Mouse (Mus musculus) hindbrain, embryonic 14.5 days (tissue): ENCODE measurements at regions not wholly inside any gene's neighbourhood (a gene's known extent, or its start where the extent isn't known, plus 50 kb on each side); places are given as distances from the start of the nearest gene placed in this dataset.

ENCODE experiments used
- ATAC-seq: fragments of 200-750 bp; cut with Nextera tagmentation; 2 replicates; pipeline ENCODE4 v1.8.0; 2017; ENCODE audit warnings: moderate number of reproducible peaks, mild to moderate bottlenecking, moderate TSS enrichment, moderate library complexity; ENCODE audit not compliant: low FRiP score
- DNase-seq: peaks from one replicate; pipeline ENCODE4 v3.0.0-alpha.2; 2015; ENCODE audit warnings: low spot score
- H3K27ac ChIP-seq: fragments of 300-500 bp; sonication (generic); 2 replicates; pipeline ENCODE4 v1.5.1; 2014; ENCODE audit warnings: mild to moderate bottlenecking, moderate library complexity
- H3K27me3 ChIP-seq: fragments of 300-500 bp; sonication (generic); 2 replicates; pipeline ENCODE4 v1.6.1; 2014; ENCODE audit warnings: mild to moderate bottlenecking, low read length, mixed read lengths; ENCODE audit not compliant: control insufficient read depth, insufficient read depth
- H3K36me3 ChIP-seq: fragments of 300-500 bp; sonication (generic); replicated peaks from 2 replicates; pipeline ENCODE4 v1.6.1; 2014; ENCODE audit not compliant: control insufficient read depth, insufficient read depth
- H3K4me1 ChIP-seq: fragments of 300-500 bp; sonication (generic); replicated peaks from 2 replicates; pipeline ENCODE4 v1.6.1; 2014; ENCODE audit warnings: antibody characterized with exemption, low read length, mixed read lengths; ENCODE audit not compliant: control insufficient read depth, insufficient read depth
- H3K4me2 ChIP-seq: fragments of 300-500 bp; sonication (generic); replicated peaks from 2 replicates; pipeline ENCODE4 v1.6.1; 2014; ENCODE audit warnings: mild to moderate bottlenecking, moderate library complexity
- H3K4me3 ChIP-seq: fragments of 300-500 bp; sonication (generic); replicated peaks from 2 replicates; pipeline ENCODE4 v1.5.1; 2014; ENCODE audit warnings: mild to moderate bottlenecking, low read length
- H3K9ac ChIP-seq: fragments of 300-500 bp; sonication (generic); 2 replicates; pipeline ENCODE4 v1.6.1; 2014
- H3K9me3 ChIP-seq: fragments of 300-500 bp; sonication (generic); 2 replicates; pipeline ENCODE4 v1.6.1; 2016; ENCODE audit warnings: low read length; ENCODE audit not compliant: control insufficient read depth
- WGBS: fragments of 180-500 bp; shearing (Covaris S2); extraction: QIAGEN DNeasy Blood & Tissue Kit; methylation state at CpG from one replicate; pipeline ENCODE4 v1.1.7; 2014; 5-methylcytosine and 5-hydroxymethylcytosine counted together

GRCm38 (mm10) chr3:63582717-63583696 is 99.3 kb upstream of the Gm34302 start:
- Histone ChIP-seq H3K4me2 (0 out of 2 replicates have a peak overlapping the region, but pooled peaks have one; percentile 15), H3K27ac (peak overlapping the region; percentile 32; the same call in 1 of the 2 replicates)

GRCm38 (mm10) chr3:63582180-63582579 is 98.5 kb upstream of the Gm34302 start:
- Histone ChIP-seq H3K9me3 (no peaks in the 10 kb centered on the region), H3K27ac (no peak overlapping the region), H3K4me2 (no peak overlapping the region), H3K4me3 (no peak overlapping the region), H3K4me1 (0 out of 2 replicates have a peak, but pooled peaks cover 6% of the 10 kb centered on the region), H3K27me3 (no peaks in the 10 kb centered on the region), H3K36me3 (no peaks in the 10 kb centered on the region), H3K9ac (no peak overlapping the region)
- ATAC-seq (no peak), DNase-seq (no peak)
- 64% methylated on average over 6 of the region's 6 CpGs for WGBS

More at GRCm38 (mm10) chr3:63582717-63583696, 99.3 kb upstream of the Gm34302 start:
- peak; percentile 65 for ATAC-seq
- H3K4me3 ChIP-seq, result no peak overlapping the region
- DNase-seq, result peak; percentile 31
- no peaks in the 10 kb centered on the region for H3K27me3 ChIP-seq
- 0 out of 2 replicates have a peak, but pooled peaks cover 6% of the 10 kb centered on the region for H3K4me1 ChIP-seq
- no peaks in the 10 kb centered on the region for H3K36me3 ChIP-seq
- H3K9ac ChIP-seq, result no peak overlapping the region
- 58% methylated on average over 15 of the region's 15 CpGs for WGBS
- H3K9me3 ChIP-seq, result no peaks in the 10 kb centered on the region

- Histone ChIP-seq H3K4me1 (no peaks in the 10 kb centered on the region), H3K9ac (no peak overlapping the region), H3K9me3 (no peaks in the 10 kb centered on the region), H3K27me3 (no peaks in the 10 kb centered on the region), H3K4me2 (no peak overlapping the region), H3K36me3 (no peaks in the 10 kb centered on the region), H3K27ac (no peak overlapping the region), H3K4me3 (no peak overlapping the region)
- DNase-seq (peak; percentile 88), ATAC-seq (peak; percentile 86)
- 48% methylated on average over 7 of the region's 7 CpGs for WGBS
Measured at GRCm38 (mm10) chr3:63570607-63571353, 87.1 kb upstream of the Gm34302 start.

- Histone ChIP-seq H3K9ac (no peak overlapping the region), H3K9me3 (no peaks in the 10 kb centered on the region), H3K4me1 (no peaks in the 10 kb centered on the region), H3K36me3 (no peaks in the 10 kb centered on the region), H3K4me2 (no peak overlapping the region), H3K27me3 (no peaks in the 10 kb centered on the region), H3K27ac (no peak overlapping the region), H3K4me3 (no peak overlapping the region)
- 100% methylated on average over 1 of the region's 1 CpGs for WGBS
- DNase-seq, result no peak
- ATAC-seq, result no peak
Measured at GRCm38 (mm10) chr3:63570082-63570481, 86.4 kb upstream of the Gm34302 start.

DNA sequence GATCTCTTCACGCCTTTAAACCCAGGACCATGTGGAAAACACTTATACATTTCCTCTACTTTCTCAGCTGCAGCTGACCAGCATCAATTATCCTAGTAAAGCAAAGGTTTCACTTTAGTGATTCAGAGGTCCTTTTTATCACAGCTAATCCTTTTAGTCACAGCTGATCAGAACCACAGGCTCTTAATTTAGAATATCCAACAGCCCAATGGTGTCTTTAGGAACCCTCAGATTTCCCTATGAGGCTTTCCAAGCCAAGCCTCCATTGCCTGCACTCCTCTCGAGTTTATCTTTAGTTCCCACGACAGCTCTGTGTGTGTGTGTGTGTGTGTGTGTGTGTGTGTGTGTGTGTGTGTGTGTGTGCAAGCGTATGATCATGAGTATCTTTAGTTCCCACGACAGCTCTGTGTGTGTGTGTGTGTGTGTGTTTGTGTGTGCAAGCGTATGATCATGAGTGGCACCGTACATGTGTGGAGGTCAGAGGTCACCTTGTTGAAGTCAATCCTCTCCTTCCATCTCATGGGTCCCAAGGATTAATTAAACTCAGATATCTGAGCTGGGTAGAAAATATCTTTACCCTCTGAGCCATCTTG is 85.4 kb upstream of the Gm34302 start:
- ATAC-seq (no peak), DNase-seq (no peak)
- H3K36me3 ChIP-seq, result no peaks in the 10 kb centered on the region
- no peak overlapping the region for H3K9ac ChIP-seq
- no peak overlapping the region for H3K4me3 ChIP-seq
- H3K27me3 ChIP-seq, result no peaks in the 10 kb centered on the region
- 66% methylated on average over 7 of the region's 7 CpGs for WGBS
- H3K4me2 ChIP-seq, result no peak overlapping the region
- H3K9me3 ChIP-seq, result no peaks in the 10 kb centered on the region
- H3K27ac ChIP-seq, result no peak overlapping the region
- no peaks in the 10 kb centered on the region for H3K4me1 ChIP-seq

- Histone ChIP-seq H3K4me1 (no peaks in the 10 kb centered on the region), H3K27me3 (no peaks in the 10 kb centered on the region), H3K9ac (no peak overlapping the region), H3K9me3 (no peaks in the 10 kb centered on the region), H3K4me2 (no peak overlapping the region), H3K27ac (no peak overlapping the region), H3K36me3 (no peaks in the 10 kb centered on the region), H3K4me3 (no peak overlapping the region)
- DNase-seq (no peak), ATAC-seq (no peak)
- WGBS, result 91% methylated on average over 3 of the region's 3 CpGs
Measured at GRCm38 (mm10) chr3:63567726-63568125, 84.0 kb upstream of the Gm34302 start.

DNA sequence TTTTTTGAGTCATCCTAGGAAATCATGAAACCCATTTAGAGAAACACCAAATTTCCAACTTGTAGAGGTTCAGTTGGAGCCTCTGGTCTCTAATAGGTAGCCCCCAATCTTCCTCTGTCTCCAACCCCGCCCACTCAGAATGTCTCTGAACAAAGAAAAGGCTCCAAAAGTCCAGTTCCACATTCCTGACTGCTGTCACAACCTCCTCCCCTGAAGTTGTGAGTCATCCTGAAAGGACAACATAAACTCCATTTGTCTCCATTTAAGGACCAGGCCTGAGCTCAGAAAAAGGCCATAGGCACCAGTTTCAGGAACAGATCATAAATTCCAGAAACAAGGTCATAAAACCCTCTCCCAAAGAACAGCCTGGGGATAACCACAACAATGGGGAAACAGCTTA is 79.4 kb upstream of the Gm34302 start:
- no peak overlapping the region for H3K9ac ChIP-seq
- H3K4me1 ChIP-seq, result no peaks in the 10 kb centered on the region
- H3K9me3 ChIP-seq, result no peaks in the 10 kb centered on the region
- H3K4me2 ChIP-seq, result no peak overlapping the region
- H3K36me3 ChIP-seq, result no peaks in the 10 kb centered on the region
- H3K27ac ChIP-seq, result no peak overlapping the region
- ATAC-seq, result no peak
- no peaks in the 10 kb centered on the region for H3K27me3 ChIP-seq
- 69% methylated on average over 1 of the region's 1 CpGs for WGBS
- no peak for DNase-seq
- H3K4me3 ChIP-seq, result no peak overlapping the region

DNA sequence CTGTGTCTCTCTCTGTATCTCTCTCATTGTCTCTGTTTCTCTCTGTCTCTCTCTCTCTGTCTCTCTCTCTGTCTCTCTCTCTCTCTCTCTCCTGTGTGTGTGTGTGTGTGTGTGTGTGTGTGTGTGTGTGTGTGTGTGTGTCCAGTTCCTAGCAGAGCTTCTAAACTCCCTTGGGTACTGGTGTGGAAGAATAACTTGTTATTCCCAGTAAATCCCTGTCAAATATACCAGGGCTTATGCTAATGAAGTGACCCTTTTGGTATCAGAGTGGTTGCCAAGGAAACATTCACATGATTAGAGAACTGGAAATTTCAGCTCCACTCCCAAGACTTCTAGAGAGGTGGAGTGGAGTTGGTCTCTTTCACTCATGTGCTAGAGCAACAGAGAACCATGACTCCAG is 78.9 kb upstream of the Gm34302 start:
- Histone ChIP-seq H3K4me1 (no peaks in the 10 kb centered on the region), H3K4me2 (no peak overlapping the region), H3K36me3 (no peaks in the 10 kb centered on the region), H3K4me3 (no peak overlapping the region), H3K9me3 (no peaks in the 10 kb centered on the region), H3K27me3 (no peaks in the 10 kb centered on the region), H3K27ac (no peak overlapping the region), H3K9ac (no peak overlapping the region)
- ATAC-seq (no peak), DNase-seq (no peak)

GRCm38 (mm10) chr3:63560745-63561151 is 77.1 kb upstream of the Gm34302 start:
- no peaks in the 10 kb centered on the region for H3K36me3 ChIP-seq
- no peak for ATAC-seq

More at GRCm38 (mm10) chr3:63560745-63561151, 77.1 kb upstream of the Gm34302 start:
- no peak overlapping the region for H3K4me3 ChIP-seq
- H3K9me3 ChIP-seq, result no peaks in the 10 kb centered on the region
- H3K4me1 ChIP-seq, result no peaks in the 10 kb centered on the region
- H3K27ac ChIP-seq, result no peak overlapping the region
- H3K9ac ChIP-seq, result no peak overlapping the region
- DNase-seq, result no peak
- no peak overlapping the region for H3K4me2 ChIP-seq
- no peaks in the 10 kb centered on the region for H3K27me3 ChIP-seq
- WGBS, result 86% methylated on average over 4 of the region's 4 CpGs
